Mouse (Mus musculus) thymus, postnatal 4 days (tissue): ENCODE data around the gene Tshz2.
A peak's percentile ranks its signal among the peaks of the same experiment; 100 is the strongest.

ENCODE experiments used
- DNase-seq: peaks from one replicate; pipeline ENCODE4 v3.0.0; 2021

Gene Tshz2

GRCm38 (mm10) chr2:170055413-170055812 lies 422.6 kb downstream of the Tshz2 start:
- DNase-seq: peak; percentile 80

- no peak for DNase-seq
These were observed 426.0 kb downstream of the Tshz2 start for GRCm38 (mm10) chr2:170058774-170059173.

- DNase-seq: peak; percentile 80
These were observed 427.3 kb downstream of the Tshz2 start for GRCm38 (mm10) chr2:170060066-170060465.

- no peak for DNase-seq
These were observed 429.6 kb downstream of the Tshz2 start for GRCm38 (mm10) chr2:170062378-170062777.

- no peak for DNase-seq
These were observed 437.2 kb downstream of the Tshz2 start for GRCm38 (mm10) chr2:170069976-170070375.

- DNase-seq: no peak
These were observed 437.9 kb downstream of the Tshz2 start for GRCm38 (mm10) chr2:170070641-170071241.

- no peak for DNase-seq
These were observed 444.2 kb downstream of the Tshz2 start for GRCm38 (mm10) chr2:170076941-170077490.

GRCm38 (mm10) chr2:170078041-170078440 lies 445.2 kb downstream of the Tshz2 start:
- DNase-seq: no peak

- peak; percentile 49 for DNase-seq
These were observed 445.7 kb downstream of the Tshz2 start for GRCm38 (mm10) chr2:170078442-170079017.

- DNase-seq: no peak
These were observed 459.0 kb downstream of the Tshz2 start for GRCm38 (mm10) chr2:170091563-170092443.

- no peak for DNase-seq
These were observed 461.4 kb downstream of the Tshz2 start for GRCm38 (mm10) chr2:170094220-170094619.

GRCm38 (mm10) chr2:170094871-170095270 lies 462.1 kb downstream of the Tshz2 start:
- DNase-seq: no peak

GRCm38 (mm10) chr2:170101132-170101531 lies 468.3 kb downstream of the Tshz2 start:
- peak; percentile 98 for DNase-seq

GRCm38 (mm10) chr2:170101932-170102331 lies 469.1 kb downstream of the Tshz2 start:
- DNase-seq: peak; percentile 56

GRCm38 (mm10) chr2:170103341-170103740 lies 470.5 kb downstream of the Tshz2 start:
- DNase-seq: no peak

- DNase-seq: peak; percentile 84
These were observed 471.0 kb downstream of the Tshz2 start for GRCm38 (mm10) chr2:170103852-170104251.

- DNase-seq: no peak
These were observed 471.6 kb downstream of the Tshz2 start for GRCm38 (mm10) chr2:170104396-170104795.

- no peak for DNase-seq
These were observed 473.2 kb downstream of the Tshz2 start for GRCm38 (mm10) chr2:170106000-170106399.

- DNase-seq: no peak
These were observed 475.0 kb downstream of the Tshz2 start for GRCm38 (mm10) chr2:170107791-170108190.

GRCm38 (mm10) chr2:170109528-170109927 lies 476.7 kb downstream of the Tshz2 start:
- no peak for DNase-seq

- no peak for DNase-seq
These were observed 477.5 kb downstream of the Tshz2 start for GRCm38 (mm10) chr2:170110306-170110705.

GRCm38 (mm10) chr2:170116704-170117281 lies 484.0 kb downstream of the Tshz2 start:
- peak; percentile 73 for DNase-seq
